Comparison of ENCODE assay signal across 17 mouse cellular contexts in the genomic region with DNA sequence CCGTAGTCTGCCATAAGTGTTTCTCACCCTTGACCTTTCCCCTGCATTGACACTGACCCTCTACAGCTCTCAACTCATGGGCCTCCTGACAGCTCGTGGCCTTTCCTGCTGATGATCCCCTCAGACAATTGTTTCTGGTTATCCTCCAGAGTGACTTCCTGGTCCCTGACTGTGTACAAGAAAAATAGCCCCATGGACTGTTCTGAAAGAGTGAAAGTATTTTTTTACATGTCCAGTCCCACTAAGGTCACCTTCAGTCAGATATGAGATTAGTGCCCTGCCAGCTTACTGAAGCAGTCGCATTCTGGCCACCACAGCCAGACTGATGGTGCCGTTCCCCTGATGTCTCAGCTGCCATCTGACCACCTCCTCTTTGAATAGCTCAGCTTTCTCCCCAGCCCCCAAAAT. TPM values are rescaled to one million over a fixed set of nuclear protein-coding genes. Genes with fewer than 3 reads are reported as not detected.
DNase-seq lines count a peak whose midpoint lies in the region; ATAC-seq and TF ChIP-seq lines count a peak whose summit lies in the region.
"Had no signal": no experiment of that assay in that cellular context is flagged by ENCODE, and none has a peak within 500 bp of the region (broad histone marks: within the 10 kb centered on the region; RNA-seq: fewer than 3 reads in every experiment).

No protein-coding gene starts in this region.

- no peak for TF ChIP-seq POLR2A in lung, adult 2 months (IDR thresholded peaks at IDR 0.05; ENCODE audit: borderline replicate concordance, extremely low read depth, low read depth, low read length)

- TF ChIP-seq CTCF in lung, adult 2 months (IDR thresholded peaks at IDR 0.05; ENCODE audit: insufficient read depth, low read length): no peak

- peak overlapping the region; percentile 1; the same call in 1 of the 2 replicates for H3K4me2 ChIP-seq in heart, embryonic 14.5 days (ENCODE audit: low read length)
- H3K4me2 ChIP-seq: limb, embryonic 15.5 days; lung, embryonic 14.5 days had no signal

- H3K27ac ChIP-seq in heart, embryonic 14.5 days (replicated peaks in 1 of 2; ENCODE audit: control insufficient read depth in 1 of 2, insufficient read depth in 1 of 2, low read depth in 2 of 2, low read length in 2 of 2): peak overlapping the region; percentile 60 to 63; a peak in 3 of 4 replicates
- H3K27ac ChIP-seq: limb, embryonic 15.5 days had no signal

- no peaks in the 10 kb centered on the region for H3K27me3 ChIP-seq in heart, embryonic 14.5 days (ENCODE audit: control insufficient read depth, insufficient read depth, low read length)
- H3K27me3 ChIP-seq: CH12.LX; limb, embryonic 15.5 days had no signal

- H3K4me1 ChIP-seq in heart, embryonic 14.5 days (ENCODE audit: control insufficient read depth in 2 of 2, insufficient read depth in 2 of 2, low read length in 2 of 2): peaks cover 10 to 19% of the 10 kb centered on the region in 2 experiments
- H3K4me1 ChIP-seq in lung, adult 2 months (ENCODE audit: control insufficient read depth, insufficient read depth, low read length): no peaks in the 10 kb centered on the region
- H3K4me1 ChIP-seq: limb, embryonic 15.5 days had no signal

- ATAC-seq in heart, embryonic 14.5 days (ENCODE audit: insufficient number of reproducible peaks, insufficient read depth, low FRiP score, low read depth): no peak
- ATAC-seq in megakaryocyte-erythroid progenitor cell, adult 5-6 weeks (replicated peaks; ENCODE audit: low FRiP score, low TSS enrichment, poor library complexity, severe bottlenecking): no peak
- ATAC-seq: forebrain, embryonic 16.5 days; inflammation-experienced regulatory T-cells, adult 6 months had no signal

- no peak overlapping the region for H3K4me3 ChIP-seq in heart, embryonic 14.5 days (ENCODE audit: control insufficient read depth in 1 of 2, insufficient read depth in 1 of 2, low read depth in 1 of 2, low read length in 2 of 2)
- H3K4me3 ChIP-seq in lung, adult 2 months (replicated peaks; ENCODE audit: extremely low read depth, low read depth, low read length): no peak overlapping the region
- H3K4me3 ChIP-seq: limb, embryonic 15.5 days had no signal

- 18% methylated on average over 4 of the region's 4 CpGs for WGBS in heart, embryonic 14.5 days
- 52% methylated on average over 4 of the region's 4 CpGs for WGBS in lung, adult 2 months

- H3K36me3 ChIP-seq in heart, embryonic 14.5 days (ENCODE audit: control insufficient read depth, insufficient read depth, low read length): no peaks in the 10 kb centered on the region
- H3K36me3 ChIP-seq: limb, embryonic 15.5 days had no signal

- peak; percentile 3 to 16 for DNase-seq in adrenal gland, adult 18-20 months (ENCODE audit: low spot score in 2 of 2)
- DNase-seq in adrenal gland, postnatal 36 days: no peak
- no peak for DNase-seq in heart, postnatal 14 days
- DNase-seq in lung, adult 2 months: peak; percentile 2
- no peak for DNase-seq in lung, postnatal 14 days
- DNase-seq in kidney, postnatal 14 days: peak; percentile 37
- DNase-seq: cerebellum, postnatal 14 days; gastrocnemius, postnatal 10 days; lung, embryonic 14.5 days; retina, postnatal 1 day; thymus, postnatal 36 days had no signal

- H3K9ac ChIP-seq in heart, embryonic 14.5 days (ENCODE audit: low read length): no peak overlapping the region; the same call in 1 of the 2 replicates
- H3K9ac ChIP-seq: limb, embryonic 15.5 days; lung, embryonic 14.5 days had no signal

- intact Hi-C loops in heart, postnatal 14 days (cut with DNase I): no loop called here

- H3K9me3 ChIP-seq in heart, embryonic 14.5 days (ENCODE audit: control insufficient read depth, low read length): no peaks in the 10 kb centered on the region
- H3K9me3 ChIP-seq: limb, embryonic 15.5 days had no signal

RNA-seq across cellular contexts. Expression of a gene that starts 26.1 kb away (rescaled TPM):
- 10 to 100 TPM; 35.5 to 35.8 TPM for total RNA-seq in adrenal gland, adult 18-20 months (2021)
- 10 to 100 TPM; 40.9 to 41.6 TPM for total RNA-seq in adrenal gland, postnatal 36 days (2021)
- polyA plus RNA-seq in heart, embryonic 14.5 days (2014; fragmentation: Nextera tagmentation; extraction: Ambion mirVana): 46.9 and 53.0 TPM in 2 replicates
- total RNA-seq in heart, postnatal 14 days (2021): 10 to 100 TPM; 46.4 to 56.0 TPM
- 41.0 and 48.5 TPM in 2 replicates for polyA plus RNA-seq in lung, adult 2 months (2012; rRNA removed)
- total RNA-seq in megakaryocyte-erythroid progenitor cell, adult 5-6 weeks (2014; fragmentation: Nextera tagmentation): 48.8 and 57.3 TPM in 2 replicates
- total RNA-seq in megakaryocyte-erythroid progenitor cell, adult 5-6 weeks (2017): 101 and 150 TPM in 2 replicates

Comparison
In these comparisons a context has a peak if more than half of its experiments do, and no peak if none do; other contexts are left out.
1. DNase-seq: peak in adrenal gland, adult 18-20 months (2 of 2), lung, adult 2 months (single experiment) and kidney, postnatal 14 days (single experiment); none in adrenal gland, postnatal 36 days (0 of 2), heart, postnatal 14 days (0 of 2) and lung, postnatal 14 days (single experiment).